30 mouse cellular contexts compared by ENCODE assay signal in genomic region chr10:78727876-78728275, GRCm38 (mm10). TPM values are rescaled to one million over a fixed set of nuclear protein-coding genes. Genes with fewer than 3 reads are reported as not detected.
DNase-seq lines count a peak whose midpoint lies in the region; ATAC-seq and TF ChIP-seq lines count a peak whose summit lies in the region.
"Had no signal": no experiment of that assay in that cellular context is flagged by ENCODE, and none has a peak within 500 bp of the region (broad histone marks: within the 10 kb centered on the region; RNA-seq: fewer than 3 reads in every experiment).

No protein-coding gene starts in this region.

- H3K4me3 ChIP-seq in forebrain, embryonic 14.5 days (ENCODE audit: low read depth, low read length), result no peak overlapping the region
- H3K4me3 ChIP-seq in forebrain, embryonic 10.5 days, result no peak overlapping the region
- H3K4me3 ChIP-seq in lung, embryonic 14.5 days (ENCODE audit: low read depth, low read length), result no peak overlapping the region
- H3K4me3 ChIP-seq in forebrain, postnatal 0 days (ENCODE audit: low read depth, low read length), result no peak overlapping the region
- H3K4me3 ChIP-seq: heart, adult 2 months; hindbrain, embryonic 12.5 days; hindbrain, embryonic 15.5 days had no signal

- no peaks in the 10 kb centered on the region for H3K27me3 ChIP-seq in forebrain, embryonic 14.5 days (replicated peaks; ENCODE audit: control insufficient read depth, insufficient read depth, low read length)
- no peaks in the 10 kb centered on the region for H3K27me3 ChIP-seq in forebrain, embryonic 10.5 days (ENCODE audit: poor library complexity, severe bottlenecking)
- no peaks in the 10 kb centered on the region for H3K27me3 ChIP-seq in lung, embryonic 14.5 days (ENCODE audit: insufficient read depth, low read length)
- no peaks in the 10 kb centered on the region for H3K27me3 ChIP-seq in forebrain, postnatal 0 days (ENCODE audit: insufficient read depth, low read length)
- H3K27me3 ChIP-seq: hindbrain, embryonic 12.5 days; hindbrain, embryonic 15.5 days; Patski had no signal

- WGBS in forebrain, embryonic 14.5 days, result 71% methylated on average over 5 of the region's 5 CpGs
- 88% methylated on average over 5 of the region's 5 CpGs for WGBS in forebrain, embryonic 10.5 days
- WGBS in lung, embryonic 14.5 days, result 62% methylated on average over 5 of the region's 5 CpGs
- 60% methylated on average over 5 of the region's 5 CpGs for WGBS in forebrain, postnatal 0 days

- no peak for TF ChIP-seq POLR2A in brain, embryonic 14.5 days (IDR thresholded peaks at IDR 0.05; ENCODE audit: borderline replicate concordance, extremely low read depth, insufficient read depth, insufficient read length, poor library complexity, severe bottlenecking)

- peak; percentile 76; the same call in 1 of the 2 replicates for ATAC-seq in forebrain, embryonic 14.5 days
- no peak for ATAC-seq in lung, embryonic 14.5 days (ENCODE audit: insufficient read depth)
- ATAC-seq in forebrain, postnatal 0 days, result peak; percentile 59
- ATAC-seq: intestine, postnatal 0 days; Patski had no signal

- H3K27ac ChIP-seq in forebrain, embryonic 14.5 days (ENCODE audit: low read depth, low read length), result no peak overlapping the region
- no peak overlapping the region for H3K27ac ChIP-seq in forebrain, embryonic 10.5 days
- H3K27ac ChIP-seq in lung, embryonic 14.5 days (ENCODE audit: low read depth), result peak overlapping the region; percentile 66; the same call in 1 of the 2 replicates
- H3K27ac ChIP-seq in forebrain, postnatal 0 days (ENCODE audit: low read depth, low read length), result no peak overlapping the region
- H3K27ac ChIP-seq: heart, adult 2 months; hindbrain, embryonic 12.5 days; hindbrain, embryonic 15.5 days had no signal

- peak; percentile 73 for DNase-seq in forebrain, embryonic 14.5 days (ENCODE audit: low spot score)
- DNase-seq in forebrain, embryonic 10.5 days (ENCODE audit: extremely low spot score, low spot score), result no peak
- DNase-seq in lung, embryonic 14.5 days, result no peak
- no peak for DNase-seq in lung, postnatal 36 days
- peak; percentile 78 for DNase-seq in brain, embryonic 14.5 days (ENCODE audit: low read depth)
- peak; percentile 59 for DNase-seq in forebrain, postnatal 0 days
- no peak for DNase-seq in spleen, postnatal 36 days (ENCODE audit: low spot score in 2 of 2)
- DNase-seq: adrenal gland, postnatal 10 days; adrenal gland, postnatal 36 days; B cell, adult 2 months; cerebellum, adult 11-12 months; cerebellum, adult 8-10 months; cerebellum, postnatal 10 days; gastrocnemius, postnatal 25 days; heart, adult 2 months had no signal

- no peaks in the 10 kb centered on the region; the same call in 1 of the 2 replicates for H3K4me1 ChIP-seq in forebrain, embryonic 14.5 days (ENCODE audit: control insufficient read depth, insufficient read depth, low read length)
- no peaks in the 10 kb centered on the region for H3K4me1 ChIP-seq in forebrain, embryonic 10.5 days
- H3K4me1 ChIP-seq in lung, embryonic 14.5 days (ENCODE audit: insufficient read depth), result peaks cover 4% of the 10 kb centered on the region; the same call in 1 of the 2 replicates
- peaks cover 5% of the 10 kb centered on the region; the same call in 1 of the 2 replicates for H3K4me1 ChIP-seq in forebrain, postnatal 0 days (ENCODE audit: insufficient read depth)
- H3K4me1 ChIP-seq: hindbrain, embryonic 12.5 days had no signal

- H3K36me3 ChIP-seq in forebrain, embryonic 14.5 days (ENCODE audit: control insufficient read depth, insufficient read depth, low read length), result no peaks in the 10 kb centered on the region
- no peaks in the 10 kb centered on the region for H3K36me3 ChIP-seq in forebrain, embryonic 10.5 days (replicated peaks)
- H3K36me3 ChIP-seq in lung, embryonic 14.5 days (ENCODE audit: insufficient read depth), result no peaks in the 10 kb centered on the region
- H3K36me3 ChIP-seq in forebrain, postnatal 0 days (ENCODE audit: insufficient read depth), result no peaks in the 10 kb centered on the region
- H3K36me3 ChIP-seq: G1E; hindbrain, embryonic 12.5 days; hindbrain, embryonic 15.5 days had no signal

- H3K4me2 ChIP-seq in forebrain, embryonic 14.5 days (ENCODE audit: low read length), result no peak overlapping the region
- H3K4me2 ChIP-seq in lung, embryonic 14.5 days, result no peak overlapping the region
- no peak overlapping the region for H3K4me2 ChIP-seq in forebrain, postnatal 0 days (ENCODE audit: low read depth)
- H3K4me2 ChIP-seq: heart, embryonic 11.5 days; hindbrain, embryonic 12.5 days; hindbrain, embryonic 15.5 days had no signal

- H3K9me3 ChIP-seq in forebrain, embryonic 14.5 days (replicated peaks; ENCODE audit: control insufficient read depth, low read length), result no peaks in the 10 kb centered on the region
- H3K9me3 ChIP-seq in forebrain, embryonic 10.5 days, result no peaks in the 10 kb centered on the region
- no peaks in the 10 kb centered on the region for H3K9me3 ChIP-seq in lung, embryonic 14.5 days (ENCODE audit: low read depth, low read length)
- H3K9me3 ChIP-seq in forebrain, postnatal 0 days (ENCODE audit: low read length), result no peaks in the 10 kb centered on the region
- H3K9me3 ChIP-seq: G1E; hindbrain, embryonic 12.5 days; hindbrain, embryonic 15.5 days had no signal

- TF ChIP-seq CTCF in lung, embryonic 14.5 days (IDR thresholded peaks at IDR 0.05; ENCODE audit: low read depth), result no peak
- no peak for TF ChIP-seq CTCF in brain, embryonic 14.5 days (IDR thresholded peaks at IDR 0.05; ENCODE audit: borderline replicate concordance, extremely low read depth, insufficient read depth, insufficient read length)
- no peak for TF ChIP-seq CTCF in forebrain, postnatal 0 days (IDR thresholded peaks at IDR 0.05; ENCODE audit: low read depth)

- H3K9ac ChIP-seq in forebrain, embryonic 14.5 days (ENCODE audit: low read length), result no peak overlapping the region
- H3K9ac ChIP-seq in lung, embryonic 14.5 days, result no peak overlapping the region
- no peak overlapping the region for H3K9ac ChIP-seq in forebrain, postnatal 0 days
- H3K9ac ChIP-seq: hindbrain, embryonic 12.5 days; hindbrain, embryonic 15.5 days had no signal

RNA-seq across cellular contexts. Expression of gene Casp14, which starts 9.8 kb away (rescaled TPM):
- polyA plus RNA-seq in forebrain, embryonic 14.5 days (2014; fragmentation: Nextera tagmentation; extraction: Ambion mirVana), result not detected in 2 replicates
- not detected in 2 replicates for polyA plus RNA-seq in forebrain, embryonic 10.5 days (2016; fragmentation: Nextera tagmentation; extraction: Ambion mirVana)
- polyA plus RNA-seq in lung, embryonic 14.5 days (2014; fragmentation: Nextera tagmentation; extraction: Ambion mirVana), result not detected in 2 replicates
- polyA plus RNA-seq in brain, embryonic 14.5 days (2012; rRNA removed), result 0.03 and 0.10 TPM in 2 replicates
- total RNA-seq in forebrain, postnatal 0 days (2014; rRNA removed), result not detected in 2 replicates
- not detected in 2 replicates for polyA plus RNA-seq in forebrain, postnatal 0 days (2015; fragmentation: Nextera tagmentation; extraction: Ambion mirVana)
- total RNA-seq: adrenal gland, adult 18-20 months; adrenal gland, postnatal 10 days; adrenal gland, postnatal 36 days; CH12.LX; G1E; gastrocnemius, adult 8-10 months; gastrocnemius, postnatal 25 days; heart, adult 2 months; heart, postnatal 25 days; hematopoietic stem cell, adult 5-6 weeks had no signal
- polyA plus RNA-seq: G1E; gonadal fat pad, adult 2 months; heart, adult 2 months; heart, embryonic 11.5 days; heart, embryonic 14.5 days; heart, postnatal 0 days; hindbrain, embryonic 12.5 days; hindbrain, embryonic 15.5 days had no signal

RNA-seq across cellular contexts. Expression of gene Ccdc105, which starts 25.0 kb away (rescaled TPM):
- 0.17 and 0.24 TPM in 2 replicates for polyA plus RNA-seq in forebrain, embryonic 14.5 days (2014; fragmentation: Nextera tagmentation; extraction: Ambion mirVana)
- 0.15 and 0.19 TPM in 2 replicates for polyA plus RNA-seq in forebrain, embryonic 10.5 days (2016; fragmentation: Nextera tagmentation; extraction: Ambion mirVana)
- 0.18 and 0.21 TPM in 2 replicates for polyA plus RNA-seq in lung, embryonic 14.5 days (2014; fragmentation: Nextera tagmentation; extraction: Ambion mirVana)
- polyA plus RNA-seq in brain, embryonic 14.5 days (2012; rRNA removed), result 0.14 TPM in 1 of 2 replicates, not detected in the other
- not detected in 2 replicates for total RNA-seq in forebrain, postnatal 0 days (2014; rRNA removed)
- 0.16 and 0.17 TPM in 2 replicates for polyA plus RNA-seq in forebrain, postnatal 0 days (2015; fragmentation: Nextera tagmentation; extraction: Ambion mirVana)
- total RNA-seq: adrenal gland, adult 18-20 months; adrenal gland, postnatal 10 days; adrenal gland, postnatal 36 days; CH12.LX; G1E; gastrocnemius, adult 8-10 months; gastrocnemius, postnatal 25 days; heart, adult 2 months; heart, postnatal 25 days; hematopoietic stem cell, adult 5-6 weeks had no signal
- polyA plus RNA-seq: G1E; heart, adult 2 months; heart, embryonic 14.5 days; heart, postnatal 0 days; intestine, embryonic 14.5 days; intestine, postnatal 0 days; Patski had no signal

RNA-seq across cellular contexts. Expression of gene Slc1a6, which starts 52.4 kb away (rescaled TPM):
- polyA plus RNA-seq in forebrain, embryonic 14.5 days (2014; fragmentation: Nextera tagmentation; extraction: Ambion mirVana), result 2.9 and 3.4 TPM in 2 replicates
- 1.5 and 1.9 TPM in 2 replicates for polyA plus RNA-seq in forebrain, embryonic 10.5 days (2016; fragmentation: Nextera tagmentation; extraction: Ambion mirVana)
- polyA plus RNA-seq in lung, embryonic 14.5 days (2014; fragmentation: Nextera tagmentation; extraction: Ambion mirVana), result 0.77 and 1.1 TPM in 2 replicates
- 12.9 and 18.2 TPM in 2 replicates for polyA plus RNA-seq in brain, embryonic 14.5 days (2012; rRNA removed)
- total RNA-seq in forebrain, postnatal 0 days (2014; rRNA removed), result 16.6 and 19.1 TPM in 2 replicates
- 10.7 and 15.5 TPM in 2 replicates for polyA plus RNA-seq in forebrain, postnatal 0 days (2015; fragmentation: Nextera tagmentation; extraction: Ambion mirVana)
- total RNA-seq: adrenal gland, adult 18-20 months; adrenal gland, postnatal 36 days; gastrocnemius, adult 8-10 months; gastrocnemius, postnatal 25 days; heart, adult 2 months; heart, postnatal 25 days; hematopoietic stem cell, adult 5-6 weeks had no signal
- polyA plus RNA-seq: G1E had no signal

Comparison
In these comparisons a context has a peak if more than half of its experiments do, and no peak if none do; other contexts are left out.
1. DNase-seq: peak in forebrain, embryonic 14.5 days (single experiment), brain, embryonic 14.5 days (single experiment) and forebrain, postnatal 0 days (single experiment); none in forebrain, embryonic 10.5 days (single experiment), lung, embryonic 14.5 days (single experiment), lung, postnatal 36 days (single experiment) and spleen, postnatal 36 days (0 of 2).